In the genomic region with DNA sequence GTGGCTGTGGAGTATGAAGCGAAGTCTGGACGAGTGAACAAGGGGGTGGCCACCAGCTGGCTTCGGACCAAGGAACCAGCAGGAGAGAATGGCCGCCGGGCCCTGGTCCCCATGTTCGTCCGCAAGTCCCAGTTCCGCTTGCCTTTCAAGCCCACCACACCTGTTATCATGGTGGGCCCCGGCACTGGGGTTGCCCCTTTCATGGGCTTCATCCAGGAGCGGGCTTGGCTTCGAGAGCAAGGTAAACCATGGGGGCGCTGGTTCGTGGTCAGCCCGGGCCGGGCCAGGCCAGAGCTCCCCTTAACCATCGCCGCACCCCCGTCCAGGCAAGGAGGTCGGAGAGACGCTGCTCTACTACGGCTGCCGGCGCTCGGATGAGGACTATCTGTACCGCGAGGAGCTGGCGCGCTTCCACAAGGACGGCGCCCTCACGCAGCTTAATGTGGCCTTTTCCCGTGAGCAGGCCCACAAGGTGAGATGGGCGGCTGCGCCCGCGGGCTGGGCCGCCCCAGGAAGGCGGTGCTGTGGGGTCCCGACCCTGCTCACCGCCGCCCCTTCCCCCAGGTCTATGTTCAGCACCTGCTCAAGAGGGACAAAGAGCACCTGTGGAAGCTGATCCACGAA, we compare ENCODE assay signal across 28 mouse cellular contexts. TPM values are rescaled to one million over a fixed set of nuclear protein-coding genes. Genes with fewer than 3 reads are reported as not detected.
A peak's percentile ranks its signal among the peaks of the same experiment; 100 is the strongest.
DNase-seq lines count a peak whose midpoint lies in the region; ATAC-seq and TF ChIP-seq lines count a peak whose summit lies in the region.
"Had no signal": no experiment of that assay in that cellular context is flagged by ENCODE, and none has a peak within 500 bp of the region (broad histone marks: within the 10 kb centered on the region; RNA-seq: fewer than 3 reads in every experiment).

No protein-coding gene starts in this region.

- TF ChIP-seq CTCF in E14TG2a.4 (conservative IDR thresholded peaks at IDR 0.05; ENCODE audit: low read length) (no peak), ES-Bruce4 (IDR thresholded peaks at IDR 0.05; ENCODE audit: low read depth, low read length) (no peak)

- no peak for ATAC-seq in hindbrain, embryonic 12.5 days (ENCODE audit: low FRiP score)
- no peak for ATAC-seq in forebrain, embryonic 14.5 days
- ATAC-seq: forebrain, embryonic 13.5 days; Patski had no signal

- no peak overlapping the region for H3K9ac ChIP-seq in hindbrain, embryonic 12.5 days
- peak overlapping the region; percentile 16 for H3K9ac ChIP-seq in ES-Bruce4 (ENCODE audit: low read depth, poor library complexity, severe bottlenecking)
- H3K9ac ChIP-seq in forebrain, embryonic 14.5 days (ENCODE audit: low read length), result no peak overlapping the region
- H3K9ac ChIP-seq: forebrain, embryonic 13.5 days; heart, embryonic 12.5 days; limb, embryonic 12.5 days; liver, embryonic 15.5 days; lung, embryonic 14.5 days; neural tube, embryonic 15.5 days; stomach, embryonic 15.5 days had no signal

- DNase-seq in hindbrain, embryonic 10.5 days (ENCODE audit: low spot score), result no peak
- peak; percentile 26 for DNase-seq in kidney, postnatal 10 days
- DNase-seq in kidney, postnatal 14 days, result no peak
- DNase-seq in forebrain, embryonic 14.5 days (ENCODE audit: low spot score), result no peak
- DNase-seq: adrenal gland, postnatal 25 days; B cell, adult 2 months; cerebellum, adult 2 months; cerebellum, postnatal 25 days; gastrocnemius, postnatal 25 days; heart, adult 2 months; kidney, adult 18-20 months; lung, embryonic 14.5 days; lung, postnatal 36 days; retina, postnatal 1 day; right cerebral cortex, postnatal 14 days; thymus, adult 2 months; thymus, postnatal 36 days had no signal

- peaks cover 88% of the 10 kb centered on the region for H3K36me3 ChIP-seq in hindbrain, embryonic 10.5 days
- peaks cover 83% of the 10 kb centered on the region for H3K36me3 ChIP-seq in hindbrain, embryonic 12.5 days
- H3K36me3 ChIP-seq in E14TG2a.4 (ENCODE audit: insufficient read depth, low read length) (peaks cover 81% of the 10 kb centered on the region), ES-Bruce4 (ENCODE audit: control insufficient read depth, insufficient read depth, low read length, poor library complexity, severe bottlenecking) (0 out of 2 replicates have a peak, but pooled peaks cover 4% of the 10 kb centered on the region)
- peaks cover 87% of the 10 kb centered on the region for H3K36me3 ChIP-seq in forebrain, embryonic 14.5 days (ENCODE audit: control insufficient read depth, insufficient read depth, low read length)

- no peaks in the 10 kb centered on the region for H3K4me1 ChIP-seq in hindbrain, embryonic 10.5 days (replicated peaks)
- H3K4me1 ChIP-seq in hindbrain, embryonic 12.5 days, result no peaks in the 10 kb centered on the region
- H3K4me1 ChIP-seq in E14TG2a.4 (replicated peaks; ENCODE audit: low read depth, low read length), result peaks cover 73% of the 10 kb centered on the region
- peaks cover 8% of the 10 kb centered on the region for H3K4me1 ChIP-seq in ES-Bruce4 (ENCODE audit: control insufficient read depth, insufficient read depth, low read length)
- H3K4me1 ChIP-seq in forebrain, embryonic 14.5 days (ENCODE audit: control insufficient read depth, insufficient read depth, low read length), result no peaks in the 10 kb centered on the region
- H3K4me1 ChIP-seq: forebrain, embryonic 13.5 days; limb, embryonic 12.5 days; liver, embryonic 15.5 days; neural tube, embryonic 15.5 days; stomach, embryonic 15.5 days had no signal

- no peaks in the 10 kb centered on the region for H3K9me3 ChIP-seq in hindbrain, embryonic 10.5 days
- no peaks in the 10 kb centered on the region for H3K9me3 ChIP-seq in hindbrain, embryonic 12.5 days (replicated peaks)
- H3K9me3 ChIP-seq in E14TG2a.4 (ENCODE audit: low read length), result no peaks in the 10 kb centered on the region
- H3K9me3 ChIP-seq in ES-Bruce4 (replicated peaks; ENCODE audit: control insufficient read depth, insufficient read depth, low read length, poor library complexity, severe bottlenecking), result no peaks in the 10 kb centered on the region
- no peaks in the 10 kb centered on the region for H3K9me3 ChIP-seq in forebrain, embryonic 14.5 days (replicated peaks; ENCODE audit: control insufficient read depth, low read length)
- H3K9me3 ChIP-seq: forebrain, embryonic 13.5 days; heart, embryonic 12.5 days; limb, embryonic 12.5 days; liver, embryonic 15.5 days; neural tube, embryonic 15.5 days; stomach, embryonic 15.5 days had no signal

- no peak overlapping the region for H3K4me2 ChIP-seq in hindbrain, embryonic 12.5 days (replicated peaks)
- no peak overlapping the region for H3K4me2 ChIP-seq in forebrain, embryonic 14.5 days (ENCODE audit: low read length)
- H3K4me2 ChIP-seq: forebrain, embryonic 13.5 days; heart, embryonic 12.5 days; limb, embryonic 12.5 days; liver, embryonic 15.5 days; lung, embryonic 14.5 days; midbrain, embryonic 11.5 days; neural tube, embryonic 15.5 days; stomach, embryonic 15.5 days had no signal

- 94% methylated on average over 42 of the region's 42 CpGs for WGBS in hindbrain, embryonic 10.5 days
- 93% methylated on average over 41 of the region's 42 CpGs for WGBS in hindbrain, embryonic 12.5 days
- WGBS in forebrain, embryonic 14.5 days, result 94% methylated on average over 42 of the region's 42 CpGs

- 0 out of 2 replicates have a peak overlapping the region, but pooled peaks have one; percentile 13 for H3K4me3 ChIP-seq in hindbrain, embryonic 10.5 days
- H3K4me3 ChIP-seq in hindbrain, embryonic 12.5 days, result no peak overlapping the region
- H3K4me3 ChIP-seq in E14TG2a.4 (replicated peaks; ENCODE audit: low read length), result peak overlapping the region; percentile 74
- peak overlapping the region; percentile 53 for H3K4me3 ChIP-seq in ES-Bruce4 (ENCODE audit: low read depth, low read length)
- H3K4me3 ChIP-seq in forebrain, embryonic 14.5 days (ENCODE audit: low read depth, low read length), result no peak overlapping the region
- H3K4me3 ChIP-seq: forebrain, embryonic 13.5 days; heart, adult 2 months; heart, embryonic 12.5 days; limb, embryonic 12.5 days; liver, embryonic 15.5 days; neural tube, embryonic 15.5 days; stomach, embryonic 15.5 days had no signal

- H3K27me3 ChIP-seq in hindbrain, embryonic 10.5 days (ENCODE audit: insufficient read depth, poor library complexity, severe bottlenecking), result no peaks in the 10 kb centered on the region
- H3K27me3 ChIP-seq in hindbrain, embryonic 12.5 days, result no peaks in the 10 kb centered on the region
- H3K27me3 ChIP-seq in E14TG2a.4 (ENCODE audit: insufficient read depth, low read length), result peaks cover 6% of the 10 kb centered on the region; the same call in 1 of the 2 replicates
- H3K27me3 ChIP-seq in ES-Bruce4 (ENCODE audit: control insufficient read depth, insufficient read depth, low read length, poor library complexity, severe bottlenecking), result no peaks in the 10 kb centered on the region
- H3K27me3 ChIP-seq in forebrain, embryonic 14.5 days (replicated peaks; ENCODE audit: control insufficient read depth, insufficient read depth, low read length), result no peaks in the 10 kb centered on the region
- H3K27me3 ChIP-seq: forebrain, embryonic 13.5 days; heart, embryonic 12.5 days; limb, embryonic 12.5 days; liver, embryonic 15.5 days; neural tube, embryonic 15.5 days; Patski; stomach, embryonic 15.5 days had no signal

- H3K27ac ChIP-seq in hindbrain, embryonic 10.5 days, result no peak overlapping the region
- H3K27ac ChIP-seq in hindbrain, embryonic 12.5 days, result no peak overlapping the region
- H3K27ac ChIP-seq in ES-Bruce4 (ENCODE audit: insufficient read depth, low read length), result no peak overlapping the region
- H3K27ac ChIP-seq in forebrain, embryonic 14.5 days (ENCODE audit: low read depth, low read length), result no peak overlapping the region
- H3K27ac ChIP-seq: forebrain, embryonic 13.5 days; heart, adult 2 months; limb, embryonic 12.5 days; liver, embryonic 15.5 days; neural tube, embryonic 15.5 days; stomach, embryonic 15.5 days had no signal

- no peak for TF ChIP-seq EP300 in ES-Bruce4 (IDR thresholded peaks at IDR 0.05; ENCODE audit: insufficient read depth, low read depth, low read length)

- no peak for TF ChIP-seq POLR2A in ES-Bruce4 (IDR thresholded peaks at IDR 0.05; ENCODE audit: insufficient read depth, low read length)

RNA-seq across cellular contexts. Expression of gene Tmem120a, which starts 10.1 kb away (rescaled TPM):
- 67.0 and 74.3 TPM in 2 replicates for polyA plus RNA-seq in hindbrain, embryonic 10.5 days (2016; fragmentation: Nextera tagmentation; extraction: Ambion mirVana)
- polyA plus RNA-seq in hindbrain, embryonic 12.5 days (2016; fragmentation: Nextera tagmentation; extraction: Ambion mirVana), result 61.0 and 65.0 TPM in 2 replicates
- polyA plus RNA-seq in ES-Bruce4 (2011; ENCODE audit: insufficient read depth, insufficient read length, low read depth, missing spikeins), result 63.7 and 69.8 TPM in 2 replicates
- 80.1 and 83.8 TPM in 2 replicates for polyA plus RNA-seq in forebrain, embryonic 14.5 days (2014; fragmentation: Nextera tagmentation; extraction: Ambion mirVana)

RNA-seq across cellular contexts. Expression of gene Styxl1, which starts 44.0 kb away (rescaled TPM):
- polyA plus RNA-seq in hindbrain, embryonic 10.5 days (2016; fragmentation: Nextera tagmentation; extraction: Ambion mirVana), result 0.24 and 0.43 TPM in 2 replicates
- 0.68 TPM in 1 of 2 replicates, not detected in the other for polyA plus RNA-seq in hindbrain, embryonic 12.5 days (2016; fragmentation: Nextera tagmentation; extraction: Ambion mirVana)
- 0.42 and 0.94 TPM in 2 replicates for polyA plus RNA-seq in ES-Bruce4 (2011; ENCODE audit: insufficient read depth, insufficient read length, low read depth, missing spikeins)
- polyA plus RNA-seq in forebrain, embryonic 14.5 days (2014; fragmentation: Nextera tagmentation; extraction: Ambion mirVana), result 0.52 TPM in 1 of 2 replicates, not detected in the other
- polyA plus RNA-seq: heart, embryonic 12.5 days; limb, embryonic 12.5 days; liver, embryonic 15.5 days; lung, embryonic 14.5 days; midbrain, embryonic 11.5 days had no signal

RNA-seq across cellular contexts. Expression of gene Mdh2, which starts 44.1 kb away (rescaled TPM):
- polyA plus RNA-seq in hindbrain, embryonic 10.5 days (2016; fragmentation: Nextera tagmentation; extraction: Ambion mirVana), result 609 and 683 TPM in 2 replicates
- 530 and 539 TPM in 2 replicates for polyA plus RNA-seq in hindbrain, embryonic 12.5 days (2016; fragmentation: Nextera tagmentation; extraction: Ambion mirVana)
- 377 and 424 TPM in 2 replicates for polyA plus RNA-seq in ES-Bruce4 (2011; ENCODE audit: insufficient read depth, insufficient read length, low read depth, missing spikeins)
- 590 and 591 TPM in 2 replicates for polyA plus RNA-seq in forebrain, embryonic 14.5 days (2014; fragmentation: Nextera tagmentation; extraction: Ambion mirVana)

Comparison
In these comparisons a context has a peak if more than half of its experiments do, and no peak if none do; other contexts are left out.
1. H3K4me3 ChIP-seq: peak in hindbrain, embryonic 10.5 days (single experiment), E14TG2a.4 (single experiment) and ES-Bruce4 (single experiment); none in hindbrain, embryonic 12.5 days (single experiment) and forebrain, embryonic 14.5 days (single experiment).